Mouse (Mus musculus) myocyte (in vitro differentiated cells): ENCODE results near the gene Itm2c.

Experiments used
- MAX ChIP-seq: IDR thresholded peaks from one replicate; pipeline ENCODE4 v1.6.1; 2011; ENCODE audit warnings: low read depth, mild to moderate bottlenecking, control low read depth
- POLR2A ChIP-seq: IDR thresholded peaks from one replicate; pipeline ENCODE4 v1.6.1; 2011; ENCODE audit warnings: low read depth, mild to moderate bottlenecking, control low read depth, moderate library complexity; ENCODE audit not compliant: insufficient read length
- SRF ChIP-seq: IDR thresholded peaks from one replicate; pipeline ENCODE4 v1.6.1; 2011; ENCODE audit warnings: low read depth; ENCODE audit not compliant: control insufficient read depth, insufficient read length
- TCF12 ChIP-seq: IDR thresholded peaks from one replicate; pipeline ENCODE4 v1.6.1; 2011; ENCODE audit warnings: mild to moderate bottlenecking, control low read depth; ENCODE audit not compliant: poor library complexity, insufficient read depth, severe bottlenecking
- TCF3 ChIP-seq: IDR thresholded peaks from one replicate; pipeline ENCODE4 v1.6.1; 2011; ENCODE audit warnings: low read depth, control low read depth; ENCODE audit not compliant: insufficient read length
- USF1 ChIP-seq: IDR thresholded peaks from one replicate; pipeline ENCODE4 v1.6.1; 2011; ENCODE audit warnings: low read depth, mild to moderate bottlenecking, control low read depth, moderate library complexity

GRCm38 (mm10) chr1:85864383-85864782 is 29.7 kb upstream of the Itm2c start:
- TF ChIP-seq TCF12 = no peak
- no peak for TF ChIP-seq SRF
- no peak for TF ChIP-seq USF1
- no peak for TF ChIP-seq TCF3
- TF ChIP-seq MAX = no peak
- TF ChIP-seq POLR2A = no peak
